Mouse (Mus musculus): Measurements from ENCODE around the gene Capn2.

GRCm38 (mm10) chr1:182511073-182511472 lies 6.3 kb downstream of the Capn2 start:
- TF ChIP-seq CTCF (IDR thresholded peaks at IDR 0.05) (no peak), EP300 (IDR thresholded peaks at IDR 0.05) (peak; percentile 84)
